8 mouse cellular contexts compared by ENCODE assay signal in genomic region chr7:110645311-110645710, GRCm38 (mm10). TPM values are rescaled to one million over a fixed set of nuclear protein-coding genes. Genes with fewer than 3 reads are reported as not detected.
DNase-seq lines count a peak whose midpoint lies in the region; ATAC-seq and TF ChIP-seq lines count a peak whose summit lies in the region.

No protein-coding gene starts in this region.

- H3K4me3 ChIP-seq in heart, embryonic 12.5 days = no peak overlapping the region
- H3K4me3 ChIP-seq in small intestine, adult 2 months (ENCODE audit: low read depth, low read length) = no peak overlapping the region

- H3K4me2 ChIP-seq in heart, embryonic 12.5 days = no peak overlapping the region

- ATAC-seq in heart, embryonic 12.5 days (ENCODE audit: insufficient number of reproducible peaks, low FRiP score) = no peak; the same call in 1 of the 2 replicates
- peak; percentile 69 for ATAC-seq in granulocyte monocyte progenitor cell, adult 5-6 weeks (replicated peaks; ENCODE audit: poor library complexity, severe bottlenecking)
- peak; percentile 81 for ATAC-seq in megakaryocyte progenitor cell, adult 5-6 weeks (replicated peaks; ENCODE audit: poor library complexity)

- WGBS in heart, embryonic 12.5 days = 69% methylated on average over 5 of the region's 5 CpGs
- WGBS in small intestine, adult 2 months = 75% methylated on average over 5 of the region's 5 CpGs

- TF ChIP-seq POLR2A in small intestine, adult 2 months (IDR thresholded peaks at IDR 0.05; ENCODE audit: low read depth, low read length) = no peak

- H3K36me3 ChIP-seq in heart, embryonic 12.5 days = no peaks in the 10 kb centered on the region
- H3K36me3 ChIP-seq in small intestine, adult 2 months (ENCODE audit: control insufficient read depth, insufficient read depth, low read length) = no peaks in the 10 kb centered on the region

- peak; percentile 67 to 86 for DNase-seq in heart, adult 18-20 months
- DNase-seq in NIH3T3 (ENCODE audit: low read depth) = peak; percentile 88
- DNase-seq in cerebellum, postnatal 14 days = peak; percentile 83 to 85
- peak; percentile 83 to 85 for DNase-seq in kidney, postnatal 36 days

- H3K9ac ChIP-seq in heart, embryonic 12.5 days = no peak overlapping the region

- H3K4me1 ChIP-seq in heart, embryonic 12.5 days (replicated peaks) = peaks cover 60% of the 10 kb centered on the region
- peaks cover 19% of the 10 kb centered on the region; the same call in 1 of the 2 replicates for H3K4me1 ChIP-seq in small intestine, adult 2 months (ENCODE audit: control insufficient read depth, insufficient read depth, insufficient read length, low read length)

- H3K27ac ChIP-seq in heart, embryonic 12.5 days (ENCODE audit: poor library complexity, severe bottlenecking) = no peak overlapping the region
- H3K27ac ChIP-seq in small intestine, adult 2 months (ENCODE audit: insufficient read depth, low read depth, low read length) = no peak overlapping the region

- H3K9me3 ChIP-seq in heart, embryonic 12.5 days (replicated peaks) = peaks cover 7% of the 10 kb centered on the region

- no peaks in the 10 kb centered on the region for H3K27me3 ChIP-seq in heart, embryonic 12.5 days (replicated peaks)
- H3K27me3 ChIP-seq in small intestine, adult 2 months (ENCODE audit: control insufficient read depth, insufficient read depth, low read length) = no peaks in the 10 kb centered on the region

- TF ChIP-seq CTCF in small intestine, adult 2 months (IDR thresholded peaks at IDR 0.05; ENCODE audit: extremely low read depth, insufficient read length, insufficient replicate concordance, low read depth, low read length) = peak; percentile 45; the same call in 1 of the 2 replicates

RNA-seq across cellular contexts. Expression of gene Adm, which starts 17.9 kb away (rescaled TPM):
- total RNA-seq in heart, adult 18-20 months (2021) = 1 to 10 TPM; 7.5 to 8.8 TPM
- 10.1 and 10.9 TPM in 2 replicates for polyA plus RNA-seq in heart, embryonic 12.5 days (2016; fragmentation: Nextera tagmentation; extraction: Ambion mirVana)
- not detected in 2 replicates for total RNA-seq in granulocyte monocyte progenitor cell, adult 5-6 weeks (2014; fragmentation: Nextera tagmentation)
- not detected in 2 replicates for total RNA-seq in granulocyte monocyte progenitor cell, adult 5-6 weeks (2017)
- total RNA-seq in megakaryocyte progenitor cell, adult 5-6 weeks (2015) = not detected in 2 replicates
- not detected in 2 replicates for total RNA-seq in megakaryocyte progenitor cell, adult 5-6 weeks (2017)
- polyA plus RNA-seq in small intestine, adult 2 months (2012; rRNA removed) = 2.8 and 3.4 TPM in 2 replicates

RNA-seq across cellular contexts. Expression of gene Sbf2, which starts 30.6 kb away (rescaled TPM):
- total RNA-seq in heart, adult 18-20 months (2021) = 10 to 100 TPM; 36.8 to 45.1 TPM
- polyA plus RNA-seq in heart, embryonic 12.5 days (2016; fragmentation: Nextera tagmentation; extraction: Ambion mirVana) = 39.2 and 43.3 TPM in 2 replicates
- 2.5 TPM in 1 of 2 replicates, not detected in the other for total RNA-seq in granulocyte monocyte progenitor cell, adult 5-6 weeks (2014; fragmentation: Nextera tagmentation)
- 0.26 and 0.52 TPM in 2 replicates for total RNA-seq in granulocyte monocyte progenitor cell, adult 5-6 weeks (2017)
- total RNA-seq in megakaryocyte progenitor cell, adult 5-6 weeks (2015) = 1.6 and 2.3 TPM in 2 replicates
- 0.44 and 0.46 TPM in 2 replicates for total RNA-seq in megakaryocyte progenitor cell, adult 5-6 weeks (2017)
- 5.4 and 13.7 TPM in 2 replicates for polyA plus RNA-seq in small intestine, adult 2 months (2012; rRNA removed)

Comparison
In these comparisons a context has a peak if more than half of its experiments do, and no peak if none do; other contexts are left out.
1. RNA of gene Adm, which starts 17.9 kb away (total RNA-seq): 7.5 to 8.8 TPM in heart, adult 18-20 months; not detected in granulocyte monocyte progenitor cell, adult 5-6 weeks and not detected in megakaryocyte progenitor cell, adult 5-6 weeks; every median in the first group is over 4 times any median in the second.
2. RNA of gene Sbf2, which starts 30.6 kb away (total RNA-seq): 36.8 to 45.1 TPM in heart, adult 18-20 months; 0.44 to 2.3 TPM in megakaryocyte progenitor cell, adult 5-6 weeks and 0.26 to 2.5 TPM in granulocyte monocyte progenitor cell, adult 5-6 weeks; every median in the first group is over 10 times any median in the second.
3. Peak in every context shown above with its lines, with median percentiles within 50 percentile points of each other: DNase-seq.